Mouse (Mus musculus) hindlimb bud, embryonic 11.5 days (tissue): Measurements from ENCODE around the gene Dmpk.
"Not testable (repeated sequence)": the region's sequence is repeated elsewhere in the genome, so short reads cannot be mapped to it uniquely, and the experiment has no call there.

ENCODE experiments used
- DNase-seq: peaks from one replicate; pipeline ENCODE4 v3.0.0-alpha.2; 2012; ENCODE audit warnings: low read depth, low spot score; ENCODE audit errors: extremely low spot score

Gene Dmpk

GRCm38 (mm10) chr7:19083701-19084100 is at the start of gene Dmpk:
Gene Dmpk, plus strand, starts transcription at chr7:19083849.
- DNase-seq: no peak

DNA sequence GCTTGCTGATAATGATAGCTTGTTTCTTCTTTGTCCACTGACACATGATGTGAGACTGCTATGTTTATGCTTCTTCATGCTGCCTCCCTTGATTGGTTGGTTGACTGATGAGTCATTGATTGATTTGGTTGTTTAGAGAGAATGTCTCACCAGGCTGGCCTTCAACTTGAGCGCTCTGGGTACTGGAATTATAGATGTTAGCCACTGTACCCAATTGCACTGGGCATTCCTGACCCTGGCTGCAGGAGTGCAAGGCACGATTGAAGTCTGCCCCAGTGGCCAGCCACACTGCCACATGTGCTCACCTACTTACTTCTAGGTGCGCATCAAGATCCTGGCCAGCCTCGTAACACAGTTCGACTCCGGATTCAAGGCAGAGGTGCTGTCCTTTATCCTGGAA is 39.0 kb upstream of the Dmpk start:
- no peak for DNase-seq

GRCm38 (mm10) chr7:19046286-19047069 is 37.2 kb upstream of the Dmpk start:
- no peak for DNase-seq

- DNase-seq: no peak
Measured at GRCm38 (mm10) chr7:19048006-19048527, 35.6 kb upstream of the Dmpk start.

DNA sequence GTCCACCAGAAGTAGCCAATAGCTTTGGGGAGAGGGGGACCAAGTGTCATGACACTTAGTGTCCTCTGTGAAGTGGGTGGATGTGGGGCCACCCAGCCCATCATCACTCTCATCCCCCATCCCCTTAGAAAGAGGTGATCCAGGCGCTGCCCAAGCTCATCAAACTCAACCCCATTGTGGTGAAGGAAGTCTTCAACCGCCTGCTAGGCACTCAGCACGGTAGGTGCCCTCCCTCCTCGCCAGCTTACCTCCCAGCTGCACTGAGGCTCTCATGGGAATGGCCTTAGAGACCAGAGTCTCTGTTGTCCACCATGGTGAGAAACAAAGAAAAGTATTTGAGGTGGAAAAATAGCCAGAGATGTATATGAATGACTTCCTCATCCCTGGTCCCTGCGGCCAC is 34.4 kb upstream of the Dmpk start:
- DNase-seq: no peak

DNA sequence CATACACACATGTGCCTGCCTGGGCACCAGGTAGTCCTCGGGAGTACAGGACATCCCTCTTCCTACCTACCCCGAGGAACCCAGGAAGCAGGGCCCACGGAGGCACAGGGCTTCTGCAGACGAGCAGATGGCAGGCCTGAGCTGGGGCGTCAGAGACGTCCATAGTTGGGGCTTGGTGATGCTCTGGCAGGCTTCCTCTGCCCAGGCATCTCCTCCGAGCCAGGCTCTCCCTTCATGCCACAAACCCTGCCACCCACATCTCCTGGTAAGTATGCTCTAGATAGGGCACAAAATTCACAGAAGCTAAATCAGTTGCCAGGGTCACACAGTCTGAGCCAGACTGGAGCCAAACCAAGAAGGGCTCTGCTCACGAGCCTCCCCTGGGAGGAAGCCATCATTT is 33.5 kb upstream of the Dmpk start:
- DNase-seq: no peak

DNA sequence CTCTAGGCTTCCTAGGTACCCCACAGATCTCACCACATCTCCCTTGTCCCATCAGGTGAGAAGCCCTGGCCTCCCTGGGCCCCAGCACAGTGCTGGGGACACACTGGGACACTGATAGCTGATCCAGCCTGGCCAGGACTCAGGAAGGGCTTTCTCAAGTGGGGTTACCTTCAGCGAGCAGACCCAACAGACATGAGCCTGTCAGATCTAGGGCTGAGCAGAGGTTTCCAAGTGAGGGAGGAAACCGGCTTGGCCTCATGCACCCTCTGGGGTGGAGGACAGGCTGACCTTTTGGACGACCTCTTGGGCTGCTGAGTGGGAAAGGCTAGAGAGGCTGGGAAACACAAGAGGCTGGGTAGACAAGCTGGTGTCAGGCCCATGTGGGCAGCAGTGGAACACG is 32.5 kb upstream of the Dmpk start:
- DNase-seq: no peak

DNA sequence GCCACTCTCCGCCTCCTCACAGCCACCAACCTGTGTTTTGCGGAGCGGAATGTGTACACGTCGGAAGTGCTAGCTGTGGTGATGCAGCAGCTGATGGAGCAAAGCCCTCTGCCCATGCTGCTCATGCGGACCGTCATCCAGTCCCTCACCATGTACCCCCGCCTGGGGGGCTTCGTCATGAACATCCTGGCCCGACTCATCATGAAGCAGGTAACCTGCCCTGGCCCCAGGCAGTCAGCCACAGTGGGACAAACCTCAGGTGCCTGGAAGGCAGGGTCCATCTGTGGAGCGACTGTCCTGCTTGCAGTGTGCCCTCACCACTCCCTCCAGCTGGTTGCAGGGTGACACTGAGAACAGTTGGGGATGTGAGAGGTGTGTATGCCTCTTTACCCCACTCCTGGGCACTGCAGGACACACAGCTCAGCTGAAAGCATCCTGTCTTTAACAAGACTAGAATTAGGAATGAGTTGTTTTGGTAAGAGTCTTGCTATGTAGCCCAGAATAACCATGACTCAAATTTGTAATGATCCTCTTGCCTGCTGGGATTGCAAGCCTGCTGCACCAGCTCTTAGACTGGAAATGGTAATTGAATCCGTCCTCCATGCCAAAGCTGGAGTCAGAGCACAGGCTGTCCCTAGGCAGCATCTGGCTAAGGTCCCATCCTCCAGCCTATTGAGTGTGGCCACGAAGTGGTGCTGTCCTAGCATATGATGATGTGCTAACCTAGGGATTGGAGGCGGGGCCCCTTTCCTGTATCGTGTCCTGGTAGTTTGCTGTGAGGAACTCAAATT is 31.1 kb upstream of the Dmpk start:
- DNase-seq: no peak

DNA sequence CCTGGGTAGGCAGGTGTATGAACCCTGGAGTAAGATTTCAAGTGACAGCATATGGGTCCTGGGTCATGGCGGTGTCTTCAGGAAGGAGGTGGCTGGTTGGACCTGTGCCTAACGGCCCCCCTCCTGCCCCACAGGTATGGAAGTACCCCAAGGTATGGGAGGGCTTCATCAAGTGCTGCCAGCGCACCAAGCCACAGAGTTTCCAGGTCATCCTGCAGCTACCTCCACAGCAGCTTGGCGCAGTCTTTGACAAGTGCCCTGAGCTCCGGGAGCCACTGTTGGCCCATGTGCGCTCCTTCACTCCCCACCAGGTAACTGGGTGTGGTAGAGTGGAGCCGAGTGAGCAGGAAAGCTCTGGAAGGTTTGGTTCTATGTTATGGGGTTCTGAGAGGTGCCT is 30.5 kb upstream of the Dmpk start:
- no peak for DNase-seq

- no peak for DNase-seq
Measured at GRCm38 (mm10) chr7:19054047-19054776, 29.4 kb upstream of the Dmpk start, which contains the start of gene Rsph6a. Gene Rsph6a, plus strand, starts transcription at chr7:19054690.

- no peak for DNase-seq
Measured at GRCm38 (mm10) chr7:19054777-19055076, 28.9 kb upstream of the Dmpk start.

- DNase-seq: no peak
Measured at GRCm38 (mm10) chr7:19055108-19055507, 28.5 kb upstream of the Dmpk start.

GRCm38 (mm10) chr7:19057405-19057804 is 26.2 kb upstream of the Dmpk start:
- DNase-seq: no peak

- no peak for DNase-seq
Measured at GRCm38 (mm10) chr7:19065896-19066295, 17.8 kb upstream of the Dmpk start.

DNA sequence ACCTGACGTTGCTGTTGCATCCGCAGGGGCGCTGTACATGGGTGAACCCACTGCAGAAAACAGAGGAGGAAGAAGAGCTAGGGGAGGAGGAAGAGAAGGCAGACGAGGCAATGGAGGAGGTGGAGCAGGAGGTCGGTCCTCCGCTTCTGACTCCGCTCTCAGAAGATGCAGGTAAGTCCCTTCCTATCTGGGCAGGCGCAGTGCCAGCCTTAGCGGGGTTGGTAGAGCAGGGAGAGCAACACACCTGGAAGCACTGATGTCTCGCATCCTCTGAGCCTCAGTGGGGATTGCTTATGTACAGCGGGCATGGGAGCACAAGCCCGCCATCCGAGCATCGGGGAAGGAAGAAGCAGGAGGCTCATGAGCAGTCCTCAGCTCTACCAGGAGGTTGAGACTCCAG is 16.6 kb upstream of the Dmpk start:
- DNase-seq: no peak

GRCm38 (mm10) chr7:19067935-19068334 is 15.7 kb upstream of the Dmpk start:
- DNase-seq: no peak

DNA sequence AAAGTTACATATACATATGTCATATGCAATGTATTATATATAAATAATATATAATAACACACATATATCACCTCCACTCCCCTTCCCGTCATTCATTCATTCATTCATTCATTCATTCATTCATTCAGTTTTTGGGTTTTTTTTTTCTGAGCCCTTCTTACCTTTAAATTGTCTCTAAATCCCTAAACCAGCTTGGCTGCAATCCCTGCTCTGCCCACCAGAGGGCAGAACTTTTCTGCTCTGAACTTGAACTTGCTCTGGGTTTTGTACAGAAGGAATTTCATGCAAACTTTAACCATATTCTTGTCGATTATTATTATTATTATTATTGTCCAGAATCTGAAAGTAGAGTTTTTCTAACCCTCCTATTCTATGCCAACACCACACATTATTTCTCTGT is 14.9 kb upstream of the Dmpk start:
- DNase-seq: no peak

DNA sequence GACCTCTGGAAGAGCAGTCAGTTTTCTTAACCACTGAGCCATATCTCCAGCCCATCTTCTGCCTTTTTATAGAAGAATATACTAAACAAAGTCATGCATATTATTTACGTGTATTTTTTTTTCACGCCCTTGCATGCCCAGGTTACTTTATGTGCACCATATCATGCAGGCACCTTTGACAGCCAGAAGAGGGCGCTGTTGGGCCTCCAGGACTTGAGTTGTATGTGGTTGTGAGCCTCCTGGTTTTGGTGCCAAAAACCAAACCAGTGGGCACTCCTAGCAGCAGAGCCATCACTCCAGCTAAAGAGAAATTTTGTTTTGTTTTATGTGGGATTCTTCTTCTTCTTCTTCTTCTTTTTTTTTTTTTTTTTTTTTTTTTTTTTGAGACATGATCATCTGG is 14.1 kb upstream of the Dmpk start:
- no peak for DNase-seq

- DNase-seq: not testable (repeated sequence)
Measured at GRCm38 (mm10) chr7:19071024-19071423, 12.6 kb upstream of the Dmpk start.

DNA sequence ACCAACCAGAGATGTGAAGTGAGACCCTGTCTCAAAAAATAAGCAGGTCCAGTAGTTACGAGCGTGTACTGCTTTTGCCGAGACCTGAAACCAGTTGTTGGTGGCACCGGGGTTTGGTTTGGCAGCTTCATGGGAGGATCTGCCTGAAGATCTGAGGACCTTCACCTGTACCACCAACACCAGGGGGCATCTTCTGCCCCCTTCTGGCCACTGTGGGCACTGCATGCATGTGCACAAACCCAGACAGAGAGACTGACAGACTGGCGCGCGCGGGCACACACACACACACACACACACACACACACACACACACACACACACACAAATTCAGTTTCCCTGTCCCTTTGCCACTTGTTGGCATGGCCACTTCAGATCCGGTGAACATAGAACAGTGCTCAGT is 10.1 kb upstream of the Dmpk start:
- no peak for DNase-seq

GRCm38 (mm10) chr7:19074494-19074893 is 9.2 kb upstream of the Dmpk start:
- no peak for DNase-seq

DNA sequence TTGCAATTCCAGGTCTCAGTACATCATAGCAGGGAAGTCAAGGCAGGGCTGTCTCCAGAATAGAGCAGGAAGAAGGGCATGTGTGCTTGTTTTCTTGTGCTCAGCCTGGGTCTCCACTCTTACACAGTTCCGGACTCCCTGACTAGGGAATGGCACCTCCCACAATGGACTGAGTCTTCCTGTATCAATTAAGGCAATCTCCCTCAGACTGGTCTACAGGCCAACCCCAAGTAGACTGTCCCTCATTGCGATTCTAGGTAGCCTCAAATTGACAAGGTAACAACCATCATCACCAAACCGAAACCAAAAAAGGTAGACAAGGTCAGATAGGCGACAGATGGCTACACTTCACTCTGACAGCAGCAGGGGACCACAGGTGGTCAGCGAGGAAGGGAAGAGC is 8.4 kb upstream of the Dmpk start:
- no peak for DNase-seq
